ENCODE assay signal across 16 mouse cellular contexts in the genomic region with DNA sequence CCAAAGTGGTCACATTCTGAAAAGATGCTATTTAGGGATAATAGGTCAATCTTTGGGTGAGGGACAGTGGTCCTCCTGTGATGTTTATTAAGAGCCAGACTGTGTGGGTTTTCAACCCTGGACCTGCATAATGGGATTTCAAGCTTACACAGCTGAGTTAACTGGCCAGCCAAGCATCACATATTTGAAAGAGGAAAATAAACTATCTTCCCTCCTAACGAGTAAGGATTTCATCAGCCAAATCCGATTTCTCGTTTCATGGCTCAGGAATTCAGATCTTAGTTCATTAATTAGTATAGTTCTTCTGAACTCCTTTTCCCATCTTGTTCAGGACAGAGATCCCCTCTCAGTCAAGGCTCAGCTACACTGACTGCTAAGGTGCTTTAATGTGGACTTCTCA.
"Had no signal": no experiment of that assay in that cellular context is flagged by ENCODE, and none has a peak within 500 bp of the region (broad histone marks: within the 10 kb centered on the region; RNA-seq: fewer than 3 reads in every experiment).

No protein-coding gene starts in this region.

- H3K27ac ChIP-seq: layer of hippocampus, adult 2 months; liver, embryonic 13.5 days; neural tube, embryonic 12.5 days; neural tube, embryonic 15.5 days; stomach, embryonic 15.5 days had no signal

- DNase-seq: layer of hippocampus, adult 9-11 months; liver, embryonic 13.5 days; lung, adult 2 months; lung, postnatal 14 days; lung, postnatal 4 days; midbrain, embryonic 14.5 days; right cerebral cortex, adult 18-20 months; right cerebral cortex, postnatal 14 days; spleen, adult 18-20 months; thymus, postnatal 25 days had no signal

- ATAC-seq: intestine, postnatal 0 days had no signal

- H3K36me3 ChIP-seq: liver, embryonic 13.5 days; neural tube, embryonic 12.5 days; neural tube, embryonic 15.5 days; stomach, embryonic 15.5 days had no signal

- H3K27me3 ChIP-seq: neural tube, embryonic 12.5 days; neural tube, embryonic 15.5 days; stomach, embryonic 15.5 days had no signal

- H3K9ac ChIP-seq: liver, embryonic 13.5 days; neural tube, embryonic 12.5 days; neural tube, embryonic 15.5 days; stomach, embryonic 15.5 days had no signal

- H3K4me3 ChIP-seq: layer of hippocampus, adult 2 months; liver, embryonic 13.5 days; neural tube, embryonic 12.5 days; neural tube, embryonic 15.5 days; stomach, embryonic 15.5 days had no signal

- H3K9me3 ChIP-seq: liver, embryonic 13.5 days; neural tube, embryonic 12.5 days; neural tube, embryonic 15.5 days; stomach, embryonic 15.5 days had no signal

- H3K4me2 ChIP-seq: liver, embryonic 13.5 days; midbrain, embryonic 11.5 days; neural tube, embryonic 12.5 days; neural tube, embryonic 15.5 days; stomach, embryonic 15.5 days had no signal

- H3K4me1 ChIP-seq: liver, embryonic 13.5 days had no signal
